Mouse (Mus musculus): ENCODE measurements at regions not wholly inside any gene's neighbourhood (a gene's known extent, or its start where the extent isn't known, plus 50 kb on each side); places are given as distances from the start of the nearest gene placed in this dataset.

DNA sequence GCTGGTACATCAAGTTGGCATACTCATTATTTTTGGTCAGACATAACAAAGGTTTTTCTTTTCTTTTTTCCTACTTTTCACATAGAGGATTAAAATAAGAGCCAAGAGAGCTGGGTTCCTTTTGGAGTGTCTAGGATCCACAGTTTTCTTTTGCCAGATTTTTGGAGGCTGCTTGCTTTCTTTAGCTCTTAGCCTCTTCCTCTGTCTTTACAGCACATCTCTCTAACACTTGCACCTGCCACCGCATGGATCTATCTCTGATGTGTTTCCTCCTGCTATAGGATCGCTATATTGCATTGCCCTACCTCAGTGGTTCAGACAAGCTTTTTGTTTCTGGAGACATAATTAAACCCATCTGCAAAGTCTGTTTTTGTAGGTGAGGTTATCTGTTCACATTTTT lies 339.9 kb downstream of the Rpl10l start:
- no peak for DNase-seq (ENCODE audit: low spot score in 2 of 2)

DNA sequence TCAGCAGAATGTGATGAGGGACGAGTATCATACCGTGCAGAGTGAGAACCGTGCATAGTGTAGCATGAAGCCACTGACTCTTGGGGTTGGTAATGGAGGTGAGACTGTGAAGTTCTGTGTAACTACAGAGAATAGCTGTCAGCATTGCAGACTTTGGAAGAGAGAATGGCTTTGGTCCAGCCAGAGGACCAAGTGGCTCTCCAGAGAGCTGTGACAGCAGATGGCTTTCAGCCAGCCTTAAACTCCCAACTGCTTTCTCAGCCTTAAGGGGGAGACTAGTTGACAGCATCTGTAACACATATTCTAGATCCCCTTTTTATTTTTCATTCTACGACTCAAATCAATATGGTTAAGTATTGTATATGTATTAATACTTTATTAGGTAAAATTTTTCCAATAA lies 342.0 kb downstream of the Rpl10l start:
- peak in 1 of 2 experiments; percentile 5 for DNase-seq (ENCODE audit: low spot score in 2 of 2)

DNA sequence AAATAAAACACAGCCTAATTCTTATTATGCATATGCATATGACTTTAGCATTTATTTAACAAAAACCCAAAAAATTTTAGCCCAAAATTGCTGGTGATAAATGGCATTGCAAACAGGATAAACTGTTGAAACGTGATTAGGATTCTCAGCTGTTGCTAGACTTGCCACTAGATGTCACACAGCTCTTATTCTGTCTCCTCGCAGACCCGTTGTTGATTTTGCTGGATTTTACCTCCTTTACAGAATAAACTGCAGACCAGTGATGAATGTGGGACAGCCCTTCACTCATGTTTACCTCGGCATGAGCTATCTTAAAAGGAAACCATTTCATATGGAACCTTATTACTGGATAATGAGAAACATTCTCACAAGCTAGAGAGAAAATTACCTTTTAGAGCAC lies 352.4 kb downstream of the Rpl10l start:
- DNase-seq (ENCODE audit: low spot score in 2 of 2), result peak in 1 of 2 experiments; percentile 5

DNA sequence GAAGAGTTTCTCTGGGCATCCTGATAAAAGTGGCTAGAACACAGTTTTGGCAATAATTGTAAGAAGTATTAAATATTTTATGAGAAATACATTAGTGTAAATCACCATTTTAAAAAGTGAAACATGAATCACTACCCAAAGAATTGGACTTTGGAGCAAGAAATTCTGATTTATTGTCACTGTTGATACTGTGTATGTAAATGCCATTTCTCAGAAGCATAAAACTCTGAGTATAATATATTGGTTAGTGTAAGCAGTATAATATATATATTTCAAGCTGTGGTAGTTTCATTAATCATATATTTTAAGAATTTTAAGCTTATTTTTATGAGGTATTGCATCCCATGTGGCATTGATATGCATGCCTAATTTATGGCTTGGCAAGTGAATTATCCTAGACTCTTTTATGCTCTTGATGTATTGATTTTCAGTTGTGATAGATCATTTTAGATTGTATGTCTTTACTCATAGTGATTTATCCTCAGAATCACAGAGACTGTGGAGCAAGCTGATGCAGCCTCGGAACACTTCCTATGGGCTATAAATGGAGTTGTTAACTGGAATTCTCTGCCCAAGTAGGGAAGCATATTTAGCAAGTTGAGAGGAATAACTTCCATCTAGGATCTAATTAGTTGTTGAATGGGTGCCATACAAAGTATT lies 354.4 kb downstream of the Rpl10l start:
- no peak for DNase-seq (ENCODE audit: low spot score in 2 of 2)
